Mouse (Mus musculus): Measurements from ENCODE around the gene Pkm. TPM values are rescaled to one million over a fixed set of nuclear protein-coding genes. Genes with fewer than 3 reads are reported as not detected.

The Pkm gene
- total RNA-seq, 1 experiment from 2014 or later: 575 TPM

Other genes starting within 250 kb of the Pkm start
- 109 to 145 TPM (median 136 TPM) in 3 replicates for gene Arih1, start 169.8 kb upstream of the Pkm start, total RNA-seq (2017)
- gene Hexa, start 116.8 kb upstream of the Pkm start, total RNA-seq (2017): 97.3 to 114 TPM (median 107 TPM) in 3 replicates
- 0.39 TPM in 1 of 3 replicates, not detected in the others for gene Tmem202, start 116.5 kb upstream of the Pkm start, total RNA-seq (2017)
- gene Celf6, start 78.5 kb upstream of the Pkm start, total RNA-seq (2017): not detected in 3 replicates
- 19.9 to 29.5 TPM (median 25.5 TPM) in 3 replicates for gene Parp6, start 39.1 kb upstream of the Pkm start, total RNA-seq (2017)
- gene Gramd2, start 23.8 kb downstream of the Pkm start, total RNA-seq (2017): 0.19 to 0.53 TPM (median 0.49 TPM) in 3 replicates
- gene Senp8, start 94.3 kb downstream of the Pkm start, total RNA-seq (2017): 0.57 to 5.4 TPM (median 0.85 TPM) in 3 replicates
- 12.7 to 31.5 TPM (median 27.3 TPM) in 3 replicates for gene Myo9a, start 94.5 kb downstream of the Pkm start, total RNA-seq (2017)